Mouse (Mus musculus): ENCODE data around the gene Zfp993. TPM values are rescaled to one million over a fixed set of nuclear protein-coding genes. Genes with fewer than 3 reads are reported as not detected.

Zfp993 gene
- polyA plus RNA-seq, 1 experiment from 2014 or later = 5.2 TPM

Other genes starting within 250 kb of the Zfp993 start
- 3.6 and 5.1 TPM in 2 replicates for gene Zfp992, start 161.9 kb upstream of the Zfp993 start, polyA plus RNA-seq (2014; fragmentation: Nextera tagmentation; extraction: Ambion mirVana)
- gene Zfp981, start 108.9 kb upstream of the Zfp993 start, polyA plus RNA-seq (2014; fragmentation: Nextera tagmentation; extraction: Ambion mirVana) = 0.31 and 0.32 TPM in 2 replicates